In genomic region chr9:67617341-67618217, GRCm38 (mm10) we compare ENCODE assay signal across 9 mouse cellular contexts. TPM values are rescaled to one million over a fixed set of nuclear protein-coding genes. Genes with fewer than 3 reads are reported as not detected.
A peak's percentile ranks its signal among the peaks of the same experiment; 100 is the strongest.
DNase-seq lines count a peak whose midpoint lies in the region; ATAC-seq and TF ChIP-seq lines count a peak whose summit lies in the region.
"Had no signal": no experiment of that assay in that cellular context is flagged by ENCODE, and none has a peak within 500 bp of the region (broad histone marks: within the 10 kb centered on the region; RNA-seq: fewer than 3 reads in every experiment).

No protein-coding gene starts in this region.

- peak overlapping the region; percentile 48; the same call in 1 of the 2 replicates for H3K27ac ChIP-seq in heart, embryonic 16.5 days (ENCODE audit: low read length)
- H3K27ac ChIP-seq in heart, embryonic 12.5 days (ENCODE audit: poor library complexity, severe bottlenecking) = no peak overlapping the region
- peak overlapping the region; percentile 10; the same call in 1 of the 2 replicates for H3K27ac ChIP-seq in hindbrain, embryonic 13.5 days
- peak overlapping the region; percentile 52; the same call in 1 of the 2 replicates for H3K27ac ChIP-seq in limb, embryonic 14.5 days (replicated peaks; ENCODE audit: low read depth, low read length)
- H3K27ac ChIP-seq in stomach, postnatal 0 days (replicated peaks) = no peak overlapping the region
- no peak overlapping the region for H3K27ac ChIP-seq in thymus, adult 2 months (ENCODE audit: control insufficient read depth, insufficient read depth, low read length)

- peak; percentile 6 for DNase-seq in cerebellum, adult 8-10 months
- peak; percentile 78 for DNase-seq in limb, embryonic 14.5 days (ENCODE audit: low spot score)
- DNase-seq in stomach, postnatal 0 days (ENCODE audit: low spot score) = no peak
- DNase-seq in right cerebral cortex, postnatal 25 days = no peak
- DNase-seq in thymus, adult 2 months = no peak

- H3K4me3 ChIP-seq in heart, embryonic 16.5 days (ENCODE audit: low read length) = no peak overlapping the region
- no peak overlapping the region for H3K4me3 ChIP-seq in heart, embryonic 12.5 days
- no peak overlapping the region for H3K4me3 ChIP-seq in hindbrain, embryonic 13.5 days
- no peak overlapping the region for H3K4me3 ChIP-seq in limb, embryonic 14.5 days (replicated peaks; ENCODE audit: low read length)
- no peak overlapping the region for H3K4me3 ChIP-seq in stomach, postnatal 0 days (ENCODE audit: low read depth, low read length)
- no peak overlapping the region for H3K4me3 ChIP-seq in thymus, adult 2 months (ENCODE audit: control insufficient read depth, insufficient read depth, low read length)

- H3K4me1 ChIP-seq in heart, embryonic 16.5 days (ENCODE audit: control insufficient read depth, insufficient read depth, low read length) = peaks cover 13% of the 10 kb centered on the region
- H3K4me1 ChIP-seq in heart, embryonic 12.5 days (replicated peaks) = peaks cover 33% of the 10 kb centered on the region
- peaks cover 17% of the 10 kb centered on the region for H3K4me1 ChIP-seq in hindbrain, embryonic 13.5 days (replicated peaks)
- H3K4me1 ChIP-seq in limb, embryonic 14.5 days (ENCODE audit: control insufficient read depth, insufficient read depth, low read length) = peaks cover 35% of the 10 kb centered on the region
- no peaks in the 10 kb centered on the region for H3K4me1 ChIP-seq in stomach, postnatal 0 days (replicated peaks; ENCODE audit: control insufficient read depth, insufficient read depth)
- no peaks in the 10 kb centered on the region for H3K4me1 ChIP-seq in thymus, adult 2 months (replicated peaks; ENCODE audit: control insufficient read depth, insufficient read depth, low read length)

- H3K9ac ChIP-seq in heart, embryonic 16.5 days (ENCODE audit: low read length) = no peak overlapping the region
- no peak overlapping the region for H3K9ac ChIP-seq in heart, embryonic 12.5 days
- no peak overlapping the region for H3K9ac ChIP-seq in hindbrain, embryonic 13.5 days
- no peak overlapping the region for H3K9ac ChIP-seq in limb, embryonic 14.5 days (ENCODE audit: low read depth, low read length, severe bottlenecking)
- H3K9ac ChIP-seq in stomach, postnatal 0 days (ENCODE audit: low read length) = no peak overlapping the region

- 53% methylated on average over 14 of the region's 14 CpGs for WGBS in heart, embryonic 16.5 days
- WGBS in heart, embryonic 12.5 days = 50% methylated on average over 14 of the region's 14 CpGs
- WGBS in hindbrain, embryonic 13.5 days = 42% methylated on average over 14 of the region's 14 CpGs
- WGBS in limb, embryonic 14.5 days = 28% methylated on average over 14 of the region's 14 CpGs
- 53% methylated on average over 14 of the region's 14 CpGs for WGBS in stomach, postnatal 0 days
- WGBS in thymus, adult 2 months = 79% methylated on average over 14 of the region's 14 CpGs

- H3K27me3 ChIP-seq in heart, embryonic 16.5 days (ENCODE audit: control insufficient read depth, insufficient read depth, low read length) = no peaks in the 10 kb centered on the region
- no peaks in the 10 kb centered on the region for H3K27me3 ChIP-seq in heart, embryonic 12.5 days (replicated peaks)
- no peaks in the 10 kb centered on the region for H3K27me3 ChIP-seq in hindbrain, embryonic 13.5 days
- H3K27me3 ChIP-seq in limb, embryonic 14.5 days (ENCODE audit: control insufficient read depth, insufficient read depth, low read length) = no peaks in the 10 kb centered on the region
- H3K27me3 ChIP-seq in stomach, postnatal 0 days (ENCODE audit: control insufficient read depth, insufficient read depth, low read length) = no peaks in the 10 kb centered on the region
- H3K27me3 ChIP-seq in thymus, adult 2 months (ENCODE audit: control insufficient read depth, insufficient read depth, low read length) = no peaks in the 10 kb centered on the region
- H3K27me3 ChIP-seq: CH12.LX had no signal

- ATAC-seq in heart, embryonic 16.5 days (replicated peaks; ENCODE audit: extremely low read depth, insufficient read depth, low FRiP score) = no peak
- ATAC-seq in heart, embryonic 12.5 days (ENCODE audit: insufficient number of reproducible peaks, low FRiP score) = no peak
- no peak for ATAC-seq in hindbrain, embryonic 13.5 days (ENCODE audit: low FRiP score)
- peak; percentile 48; the same call in 1 of the 2 replicates for ATAC-seq in limb, embryonic 14.5 days (ENCODE audit: low FRiP score, low read depth)
- ATAC-seq in stomach, postnatal 0 days (ENCODE audit: low FRiP score, low TSS enrichment) = no peak

- H3K4me2 ChIP-seq in heart, embryonic 16.5 days (ENCODE audit: low read depth, low read length) = no peak overlapping the region
- H3K4me2 ChIP-seq in heart, embryonic 12.5 days = no peak overlapping the region
- H3K4me2 ChIP-seq in hindbrain, embryonic 13.5 days = no peak overlapping the region
- 0 out of 2 replicates have a peak overlapping the region, but pooled peaks have one; percentile 26 for H3K4me2 ChIP-seq in limb, embryonic 14.5 days (replicated peaks; ENCODE audit: low read depth, low read length, severe bottlenecking)
- H3K4me2 ChIP-seq in stomach, postnatal 0 days (replicated peaks; ENCODE audit: low read depth) = no peak overlapping the region

- TF ChIP-seq EP300 in stomach, postnatal 0 days (optimal IDR thresholded peaks at IDR 0.05) = no peak

- TF ChIP-seq CTCF in stomach, postnatal 0 days (IDR thresholded peaks at IDR 0.05; ENCODE audit: low read depth) = no peak
- no peak for TF ChIP-seq CTCF in thymus, adult 2 months (IDR thresholded peaks at IDR 0.05; ENCODE audit: borderline replicate concordance, control insufficient read depth, extremely low read depth, insufficient read depth, low read length, poor library complexity)

- H3K9me3 ChIP-seq in heart, embryonic 16.5 days (replicated peaks; ENCODE audit: control insufficient read depth, low read length) = no peaks in the 10 kb centered on the region
- no peaks in the 10 kb centered on the region for H3K9me3 ChIP-seq in heart, embryonic 12.5 days (replicated peaks)
- H3K9me3 ChIP-seq in hindbrain, embryonic 13.5 days = no peaks in the 10 kb centered on the region
- H3K9me3 ChIP-seq in limb, embryonic 14.5 days (ENCODE audit: control insufficient read depth, low read length) = no peaks in the 10 kb centered on the region
- no peaks in the 10 kb centered on the region for H3K9me3 ChIP-seq in stomach, postnatal 0 days (ENCODE audit: control insufficient read depth, low read length)

- no peaks in the 10 kb centered on the region for H3K36me3 ChIP-seq in heart, embryonic 16.5 days (ENCODE audit: control insufficient read depth, insufficient read depth)
- no peaks in the 10 kb centered on the region for H3K36me3 ChIP-seq in heart, embryonic 12.5 days
- H3K36me3 ChIP-seq in hindbrain, embryonic 13.5 days = no peaks in the 10 kb centered on the region
- no peaks in the 10 kb centered on the region for H3K36me3 ChIP-seq in limb, embryonic 14.5 days (ENCODE audit: control insufficient read depth, insufficient read depth, low read length)
- no peaks in the 10 kb centered on the region for H3K36me3 ChIP-seq in stomach, postnatal 0 days (ENCODE audit: control insufficient read depth, insufficient read depth, low read length)
- no peaks in the 10 kb centered on the region for H3K36me3 ChIP-seq in thymus, adult 2 months (ENCODE audit: control insufficient read depth, insufficient read depth, low read length)

- no peak for TF ChIP-seq POLR2A in limb, embryonic 14.5 days (IDR thresholded peaks at IDR 0.05; ENCODE audit: borderline replicate concordance, extremely low read depth, insufficient read depth, insufficient read length)
- TF ChIP-seq POLR2A in thymus, adult 2 months (IDR thresholded peaks at IDR 0.05; ENCODE audit: control insufficient read depth, extremely low read depth, insufficient read depth, low read length, poor library complexity) = no peak

RNA-seq across cellular contexts. Expression of gene Tln2, which starts 58.1 kb away (rescaled TPM):
- 51.5 and 59.3 TPM in 2 replicates for polyA plus RNA-seq in heart, embryonic 16.5 days (2015; fragmentation: Nextera tagmentation; extraction: Ambion mirVana)
- polyA plus RNA-seq in heart, embryonic 12.5 days (2016; fragmentation: Nextera tagmentation; extraction: Ambion mirVana) = 57.3 and 58.9 TPM in 2 replicates
- polyA plus RNA-seq in hindbrain, embryonic 13.5 days (2015; fragmentation: Nextera tagmentation; extraction: Ambion mirVana) = 29.5 and 33.8 TPM in 2 replicates
- 17.5 and 20.6 TPM in 2 replicates for polyA plus RNA-seq in limb, embryonic 14.5 days (2012; rRNA removed)
- polyA plus RNA-seq in limb, embryonic 14.5 days (2014; fragmentation: Nextera tagmentation; extraction: Ambion mirVana) = 38.4 and 39.2 TPM in 2 replicates
- polyA plus RNA-seq in stomach, postnatal 0 days (2015; fragmentation: Nextera tagmentation; extraction: Ambion mirVana) = 14.3 and 17.5 TPM in 2 replicates
- polyA plus RNA-seq in thymus, adult 2 months (2012; rRNA removed) = 2.2 and 3.7 TPM in 2 replicates

Comparison
In these comparisons a context has a peak if more than half of its experiments do, and no peak if none do; other contexts are left out.
1. H3K27ac ChIP-seq: peak in heart, embryonic 16.5 days (single experiment), hindbrain, embryonic 13.5 days (single experiment) and limb, embryonic 14.5 days (single experiment); none in heart, embryonic 12.5 days (single experiment), stomach, postnatal 0 days (single experiment) and thymus, adult 2 months (single experiment).
2. DNase-seq: peak in cerebellum, adult 8-10 months (single experiment) and limb, embryonic 14.5 days (single experiment); none in stomach, postnatal 0 days (single experiment), right cerebral cortex, postnatal 25 days (single experiment) and thymus, adult 2 months (single experiment).